Mouse (Mus musculus): ENCODE data around the gene Cenpp.

Gene Cenpp

GRCm38 (mm10) chr13:49460276-49460675, 192.3 kb downstream of the Cenpp start:
- DNase-seq, result no peak

- peak; percentile 73 for DNase-seq
These were observed 203.3 kb downstream of the Cenpp start for GRCm38 (mm10) chr13:49449318-49449749.

- DNase-seq, result no peak
These were observed 208.1 kb downstream of the Cenpp start for GRCm38 (mm10) chr13:49444451-49444850.

GRCm38 (mm10) chr13:49436170-49436569, 216.4 kb downstream of the Cenpp start:
- DNase-seq, result no peak

- DNase-seq, result no peak
These were observed 216.8 kb downstream of the Cenpp start for GRCm38 (mm10) chr13:49435745-49436144.

- no peak for DNase-seq
These were observed 219.1 kb downstream of the Cenpp start for GRCm38 (mm10) chr13:49433268-49434029.

- no peak for DNase-seq
These were observed 222.1 kb downstream of the Cenpp start for GRCm38 (mm10) chr13:49430529-49430928.

GRCm38 (mm10) chr13:49428042-49428675, 224.4 kb downstream of the Cenpp start:
- DNase-seq, result no peak

GRCm38 (mm10) chr13:49426736-49427135, 225.8 kb downstream of the Cenpp start:
- DNase-seq, result no peak

GRCm38 (mm10) chr13:49421959-49422358, 230.6 kb downstream of the Cenpp start:
- DNase-seq, result no peak

GRCm38 (mm10) chr13:49421606-49421917, 231.0 kb downstream of the Cenpp start:
- no peak for DNase-seq

- DNase-seq, result peak; percentile 97
These were observed 231.6 kb downstream of the Cenpp start, which contains the start of gene Ippk for GRCm38 (mm10) chr13:49420754-49421605. Gene Ippk, plus strand, starts transcription at chr13:49421249.

Measured in cerebellum, adult 8-10 months (tissue).